Mouse (Mus musculus) neutrophil, adult 5-6 weeks (primary cell): ENCODE results near the gene Skint11. TPM values are rescaled to one million over a fixed set of nuclear protein-coding genes. Genes with fewer than 3 reads are reported as not detected.
"Not testable (repeated sequence)": the region's sequence is repeated elsewhere in the genome, so short reads cannot be mapped to it uniquely, and the experiment has no call there.

Source experiments
- ATAC-seq: fragments of 151-379, 151-347 bp; 2 replicates; pipeline ENCODE4 v1.8.0; 2017; ENCODE audit warnings: mild to moderate bottlenecking, moderate TSS enrichment; ENCODE audit not compliant: insufficient number of reproducible peaks, poor library complexity, low FRiP score, severe bottlenecking; ENCODE audit errors: extremely low read depth
- total RNA-seq: library from RNA; stranded (forward); fragments of 200-1000 nt; gene quantifications from 2 replicates; pipeline ENCODE4 v1.2.3, GENCODE M21; 2017

The Skint11 gene
- not detected in 2 replicates for total RNA-seq

DNA sequence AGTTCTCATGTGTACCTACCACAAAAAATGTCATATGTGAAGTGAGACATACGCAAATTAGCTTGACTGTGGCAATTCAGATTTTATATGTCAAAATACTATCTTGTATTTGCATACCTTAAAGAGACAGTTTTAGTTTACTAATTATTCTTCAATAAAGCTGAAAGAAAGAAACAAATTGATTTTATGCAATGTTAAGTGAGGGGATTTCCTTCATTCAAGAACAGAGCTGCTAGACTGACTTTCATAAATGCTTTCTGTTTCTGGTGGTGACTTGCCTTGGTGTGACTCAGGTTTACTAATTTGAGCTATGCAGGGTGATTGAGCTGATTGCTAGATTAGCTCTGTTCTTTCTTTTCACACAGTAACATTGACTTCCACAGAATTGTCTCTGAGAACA, at the start of gene Skint11:
Gene Skint11, plus strand, starts transcription at position 301 of the 400 bp plus-strand sequence.
- ATAC-seq: no peak

DNA sequence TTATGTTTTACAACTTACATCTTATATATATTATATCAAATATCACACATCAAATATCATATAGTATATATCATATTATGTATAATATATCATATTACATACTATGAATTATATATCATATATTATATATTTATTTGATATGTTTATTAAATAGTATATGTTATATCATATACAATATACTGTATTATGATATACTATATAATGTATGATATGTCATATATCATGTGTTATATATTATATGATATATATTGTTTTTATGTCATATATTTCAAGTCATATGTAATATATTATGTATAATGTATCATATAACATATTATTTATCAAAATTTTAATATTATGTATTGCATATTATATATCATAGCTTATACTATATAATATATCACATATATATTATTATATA, 2.0 kb upstream of the Skint11 start:
- ATAC-seq: no peak

DNA sequence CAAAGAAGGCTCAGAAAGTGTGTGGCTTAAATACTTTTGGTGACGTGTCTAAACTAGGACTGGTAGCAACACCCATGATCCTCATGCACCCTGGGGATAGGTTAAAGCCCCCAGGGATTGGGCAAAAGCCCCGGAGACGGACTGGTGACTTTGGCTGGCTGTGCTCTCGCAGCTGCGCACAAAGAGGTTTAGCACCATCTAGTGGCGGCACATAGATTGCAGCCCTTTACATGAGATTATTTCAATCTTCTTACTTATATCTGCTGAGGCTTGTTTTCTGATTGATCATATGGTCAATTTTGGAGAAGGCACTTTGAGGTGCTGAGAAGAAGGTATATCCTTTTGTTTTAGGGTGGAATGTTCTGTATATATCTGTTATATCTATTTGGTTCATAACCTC, 9.7 kb downstream of the Skint11 start:
- ATAC-seq: not testable (repeated sequence)

DNA sequence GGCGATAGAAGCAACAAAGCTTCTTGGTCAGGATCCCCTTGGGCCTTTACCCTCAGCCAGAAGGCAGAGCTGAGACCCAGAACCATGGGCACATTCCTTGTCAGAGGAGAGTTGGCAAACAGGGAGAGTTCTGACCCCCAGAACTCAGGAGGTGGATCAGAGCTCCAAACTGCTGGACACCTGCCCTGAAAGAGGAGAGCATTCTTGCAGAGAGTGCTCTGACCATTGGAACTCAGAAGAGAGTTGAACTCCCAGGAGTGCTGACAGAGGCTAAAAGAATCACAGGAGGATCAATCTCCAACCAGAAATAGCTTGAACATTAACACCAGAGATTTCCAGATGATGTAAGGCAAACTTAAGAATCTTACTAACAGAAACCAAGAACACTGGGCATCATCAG, 93.7 kb downstream of the Skint11 start:
- not testable (repeated sequence) for ATAC-seq

Other genes starting within 250 kb of the Skint11 start
- gene Skint5, start 163.9 kb upstream of the Skint11 start, total RNA-seq: not detected in 2 replicates
- gene Trabd2b, start 243.3 kb downstream of the Skint11 start, total RNA-seq: not detected in 2 replicates